31 mouse cellular contexts compared by ENCODE assay signal in the genomic region with DNA sequence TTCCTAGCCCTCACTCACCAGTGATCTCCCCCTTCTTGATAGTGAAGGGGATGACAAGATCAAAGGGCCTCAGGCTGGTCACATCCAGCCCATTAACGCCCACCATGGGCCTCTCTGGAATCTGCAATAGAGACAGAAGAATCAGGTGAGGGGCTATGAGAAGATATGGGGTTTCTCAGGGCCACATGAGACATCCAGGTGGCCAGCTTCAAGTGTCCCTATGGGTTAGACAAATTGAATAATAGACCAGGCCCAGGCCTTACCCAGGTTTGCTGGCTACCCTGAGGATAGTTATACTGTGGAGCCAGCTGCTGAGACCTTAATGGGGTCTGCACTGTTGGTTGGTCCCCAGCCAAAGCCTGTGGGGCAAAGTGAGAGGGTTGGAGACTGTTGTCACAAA.
"Had no signal": no experiment of that assay in that cellular context is flagged by ENCODE, and none has a peak within 500 bp of the region (broad histone marks: within the 10 kb centered on the region; RNA-seq: fewer than 3 reads in every experiment).

No protein-coding gene starts in this region.

- H3K4me1 ChIP-seq: limb, embryonic 10.5 days; limb, embryonic 12.5 days; limb, embryonic 13.5 days; limb, embryonic 15.5 days; liver, embryonic 12.5 days; liver, embryonic 13.5 days; liver, embryonic 15.5 days; lung, embryonic 15.5 days; midbrain, embryonic 10.5 days; midbrain, embryonic 12.5 days; midbrain, embryonic 13.5 days; midbrain, embryonic 15.5 days; neural tube, embryonic 12.5 days had no signal

- H3K27me3 ChIP-seq: limb, embryonic 12.5 days; limb, embryonic 13.5 days; limb, embryonic 15.5 days; liver, embryonic 12.5 days; liver, embryonic 13.5 days; liver, embryonic 15.5 days; lung, embryonic 15.5 days; midbrain, embryonic 12.5 days; midbrain, embryonic 13.5 days; midbrain, embryonic 15.5 days; neural tube, embryonic 12.5 days had no signal

- H3K9ac ChIP-seq: limb, embryonic 12.5 days; limb, embryonic 13.5 days; limb, embryonic 15.5 days; liver, embryonic 12.5 days; liver, embryonic 13.5 days; liver, embryonic 14.5 days; liver, embryonic 15.5 days; liver, postnatal 0 days; lung, embryonic 14.5 days; lung, embryonic 15.5 days; midbrain, embryonic 12.5 days; midbrain, embryonic 13.5 days; midbrain, embryonic 15.5 days; neural tube, embryonic 12.5 days had no signal

- ATAC-seq: liver, embryonic 12.5 days; liver, postnatal 0 days; lung, postnatal 0 days; midbrain, embryonic 13.5 days; midbrain, embryonic 15.5 days had no signal

- H3K9me3 ChIP-seq: limb, embryonic 10.5 days; limb, embryonic 12.5 days; limb, embryonic 13.5 days; limb, embryonic 15.5 days; liver, embryonic 12.5 days; liver, embryonic 13.5 days; liver, embryonic 15.5 days; lung, embryonic 15.5 days; megakaryocyte, embryonic 14.5 days; midbrain, embryonic 10.5 days; midbrain, embryonic 12.5 days; midbrain, embryonic 13.5 days; midbrain, embryonic 15.5 days; neural tube, embryonic 12.5 days had no signal

- DNase-seq: left cerebral cortex, postnatal 4 days; liver; liver, embryonic 13.5 days; liver, postnatal 0 days; lung, adult 18-20 months; lung, adult 2 months; lung, embryonic 14.5 days; lung, postnatal 10 days; lung, postnatal 14 days; lung, postnatal 36 days; lung, postnatal 4 days; midbrain, embryonic 14.5 days had no signal

- H3K4me3 ChIP-seq: left cerebral cortex, adult 2 months; limb, embryonic 10.5 days; limb, embryonic 12.5 days; limb, embryonic 13.5 days; limb, embryonic 15.5 days; liver, embryonic 12.5 days; liver, embryonic 13.5 days; liver, embryonic 15.5 days; lung, embryonic 15.5 days; megakaryocyte, embryonic 14.5 days; midbrain, embryonic 10.5 days; midbrain, embryonic 12.5 days; midbrain, embryonic 13.5 days; midbrain, embryonic 15.5 days; myocyte; neural tube, embryonic 12.5 days had no signal

- H3K27ac ChIP-seq: left cerebral cortex, adult 2 months; limb, embryonic 10.5 days; limb, embryonic 12.5 days; limb, embryonic 13.5 days; limb, embryonic 15.5 days; liver, embryonic 12.5 days; liver, embryonic 13.5 days; liver, embryonic 14.5 days; liver, embryonic 15.5 days; lung, embryonic 15.5 days; macrophage; midbrain, embryonic 10.5 days; midbrain, embryonic 12.5 days; midbrain, embryonic 13.5 days; midbrain, embryonic 15.5 days; neural tube, embryonic 12.5 days had no signal

- H3K4me2 ChIP-seq: limb, embryonic 12.5 days; limb, embryonic 13.5 days; limb, embryonic 15.5 days; liver, embryonic 11.5 days; liver, embryonic 12.5 days; liver, embryonic 13.5 days; liver, embryonic 15.5 days; lung, embryonic 14.5 days; lung, embryonic 15.5 days; midbrain, embryonic 12.5 days; midbrain, embryonic 13.5 days; midbrain, embryonic 15.5 days; neural tube, embryonic 12.5 days had no signal
